Mouse (Mus musculus) heart, adult 2 months (tissue): ENCODE data around the gene Reep3.

Experiments used
- CTCF ChIP-seq: fragments of 200-600 bp; IDR thresholded peaks from 2 replicates; pipeline ENCODE4 v1.8.1; 2022; ENCODE audit warnings: antibody characterized with exemption, mild to moderate bottlenecking, moderate library complexity
- POLR2A ChIP-seq: fragments of 200-500 bp; IDR thresholded peaks from 2 replicates; pipeline ENCODE4 v1.6.1; 2011; ENCODE audit warnings: mild to moderate bottlenecking, low read depth, low read length, control low read depth; ENCODE audit not compliant: insufficient read depth

- TF ChIP-seq CTCF: no peak
- no peak for TF ChIP-seq POLR2A
Measured at GRCm38 (mm10) chr10:67137437-67137836, 40.7 kb upstream of the Reep3 start.
